Mouse (Mus musculus) adrenal gland, postnatal 14 days (tissue): ENCODE results near the gene Usp25. TPM values are rescaled to one million over a fixed set of nuclear protein-coding genes. Genes with fewer than 3 reads are reported as not detected.

Experiments
- DNase-seq: peaks from one replicate; pipeline ENCODE4 v3.0.0; 2021; ENCODE audit warnings: mixed read lengths
- total RNA-seq: library from RNA; stranded (reverse); gene quantifications from 2 replicates; pipeline ENCODE4 v1.2.3, GENCODE M21; 2021

Gene Usp25
- total RNA-seq, 1 experiment from 2014 or later, result 55.8 TPM

DNA sequence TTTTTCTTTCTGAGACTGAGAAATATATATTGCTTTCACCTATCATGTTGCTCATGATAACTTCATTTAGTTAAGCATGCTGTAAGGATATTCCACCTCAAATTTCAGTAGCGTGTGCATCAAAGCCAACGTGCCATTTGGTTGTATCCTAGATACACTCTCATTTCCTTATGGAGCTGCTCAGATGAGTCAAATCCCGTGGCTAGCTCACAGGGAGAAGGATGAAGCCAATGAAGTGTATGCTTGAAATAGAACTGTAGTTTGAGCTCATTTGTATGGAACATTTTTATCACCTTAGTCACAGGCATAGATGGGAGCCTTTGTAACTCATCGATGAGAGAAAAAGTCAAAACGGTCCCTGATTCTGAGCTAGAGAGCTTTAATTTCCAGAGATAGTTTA, 20.8 kb downstream of the Usp25 start:
- DNase-seq, result no peak

- DNase-seq, result no peak
These were observed 21.2 kb downstream of the Usp25 start for GRCm38 (mm10) chr16:77034751-77035150.

DNA sequence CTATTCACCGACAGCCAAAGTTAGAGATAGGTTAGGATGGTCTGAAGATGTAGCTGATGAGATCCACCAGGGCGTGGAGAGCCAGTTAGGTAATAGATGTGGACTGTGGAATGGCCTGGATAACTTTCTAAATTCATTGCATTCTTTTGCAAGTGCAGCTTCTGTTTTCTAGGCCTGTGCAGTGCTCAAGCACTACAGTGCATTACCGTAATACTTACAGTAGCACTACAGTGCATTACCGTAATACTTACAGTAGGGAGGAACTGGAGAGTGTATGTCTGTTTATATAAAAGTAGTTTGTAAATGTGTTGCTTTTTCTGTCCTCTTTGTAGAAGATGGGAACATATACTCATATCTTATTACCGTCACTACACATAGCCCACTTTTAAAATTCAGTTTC, 28.1 kb downstream of the Usp25 start:
- no peak for DNase-seq

- DNase-seq, result no peak
These were observed 30.0 kb downstream of the Usp25 start for GRCm38 (mm10) chr16:77043499-77043898.

DNA sequence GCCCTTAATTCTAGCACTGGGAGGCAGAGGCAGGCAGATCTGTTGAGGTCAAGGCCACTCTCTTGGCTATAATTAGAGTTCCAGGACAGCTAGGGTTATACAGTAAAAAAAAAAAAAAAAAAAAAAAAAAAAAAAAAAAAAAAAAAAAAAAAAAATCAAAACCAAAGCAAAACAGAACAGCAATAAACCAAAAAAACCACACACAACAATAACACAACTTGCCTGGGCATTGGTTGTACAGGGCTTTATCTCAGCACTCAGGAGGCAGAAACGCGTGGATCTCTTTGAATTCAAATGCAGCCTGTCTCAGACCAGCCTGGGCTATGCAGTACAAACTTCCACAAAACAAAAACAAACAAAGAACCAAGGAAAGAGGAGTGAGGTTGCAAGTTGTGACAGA, 40.7 kb downstream of the Usp25 start:
- DNase-seq, result no peak

- no peak for DNase-seq
These were observed 42.1 kb downstream of the Usp25 start for GRCm38 (mm10) chr16:77055519-77056159.

DNA sequence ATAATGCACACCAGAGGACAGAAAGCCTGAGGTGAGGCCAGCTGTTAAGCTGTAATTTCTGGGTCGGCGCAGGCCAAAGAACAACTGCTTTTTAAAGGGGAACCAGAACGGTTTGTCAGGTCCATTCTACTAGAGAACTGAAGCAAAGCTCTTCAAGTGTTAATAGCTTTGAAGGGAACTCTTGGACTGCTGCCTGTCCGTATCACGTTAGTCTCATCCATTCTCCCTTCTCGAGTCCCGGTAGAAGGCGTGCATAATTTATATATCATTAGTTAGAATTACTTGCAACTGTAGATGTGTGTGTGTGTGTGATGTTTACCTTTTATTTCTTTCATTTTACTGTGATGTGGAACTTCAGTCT, 42.6 kb downstream of the Usp25 start:
- no peak for DNase-seq

GRCm38 (mm10) chr16:77058567-77058966, 45.1 kb downstream of the Usp25 start:
- DNase-seq, result no peak

GRCm38 (mm10) chr16:77060166-77060565, 46.7 kb downstream of the Usp25 start:
- peak; percentile 56 for DNase-seq

GRCm38 (mm10) chr16:77063916-77064315, 50.4 kb downstream of the Usp25 start:
- DNase-seq, result no peak

DNA sequence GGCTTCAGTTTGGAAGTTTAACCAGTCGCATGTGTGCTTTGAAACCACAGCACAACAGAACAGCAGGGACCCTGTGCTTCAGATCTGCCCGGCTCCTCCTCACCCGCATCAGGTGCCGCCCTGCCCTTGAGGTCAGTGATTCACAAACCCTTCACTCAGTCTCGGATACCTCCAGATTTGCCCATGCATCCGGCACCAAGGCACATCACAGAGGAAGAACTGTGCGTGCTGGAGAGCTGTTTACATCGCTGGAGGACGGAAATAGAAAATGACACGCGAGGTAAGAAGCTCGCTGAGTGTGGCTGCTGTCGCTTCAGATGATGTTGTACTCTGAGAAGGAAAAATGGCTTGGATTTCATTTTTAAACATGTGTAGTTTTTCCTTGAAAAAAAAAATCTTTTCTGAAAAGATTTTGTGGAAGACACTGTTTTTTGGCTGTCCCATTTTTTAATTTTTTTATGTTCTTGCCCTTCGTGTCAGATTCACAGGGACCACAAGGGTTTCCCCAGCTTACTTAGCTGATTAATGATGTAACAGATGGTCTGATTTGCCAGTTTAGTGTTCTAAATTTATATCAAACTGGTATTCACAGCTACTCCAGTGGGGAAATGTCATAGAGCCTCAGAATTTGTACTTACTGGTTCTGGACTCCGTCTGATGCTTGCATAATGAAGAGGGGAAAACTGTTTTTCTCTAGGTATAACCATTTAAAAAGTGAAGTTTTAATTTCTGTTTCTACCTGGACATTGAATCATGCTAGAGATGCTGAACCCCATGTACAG, 63.6 kb downstream of the Usp25 start:
- no peak for DNase-seq

DNA sequence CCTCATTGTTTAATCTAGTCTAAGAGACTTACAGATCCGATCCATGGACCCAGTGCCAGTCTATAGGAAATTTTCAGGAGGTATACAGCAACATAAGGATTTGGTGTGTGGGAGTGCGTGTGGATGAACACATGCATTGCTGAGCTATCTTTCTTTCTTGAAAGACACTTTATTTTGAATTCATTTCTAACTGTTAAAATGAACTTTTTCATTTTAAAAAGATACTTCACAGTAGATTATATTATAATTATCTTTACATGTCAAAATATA, 64.2 kb downstream of the Usp25 start:
- no peak for DNase-seq

DNA sequence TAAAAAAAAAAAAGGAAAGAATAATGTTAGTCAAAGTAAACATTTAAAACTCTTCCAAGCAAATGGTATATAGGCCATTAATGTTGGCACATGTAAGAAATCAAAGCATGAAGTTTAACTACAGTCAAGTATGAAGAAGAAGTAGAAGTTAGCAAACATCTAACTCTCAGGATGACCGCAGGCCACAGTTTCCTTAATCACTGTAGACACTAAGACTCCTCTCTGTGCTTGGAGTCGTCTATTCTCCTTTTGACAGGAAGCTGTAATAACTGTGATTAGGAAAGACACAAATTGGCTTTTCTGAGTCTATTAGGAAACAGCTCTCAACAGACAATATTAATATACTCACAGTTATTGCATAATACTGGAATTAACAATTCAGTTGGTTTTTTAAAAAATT, 70.6 kb downstream of the Usp25 start:
- no peak for DNase-seq

DNA sequence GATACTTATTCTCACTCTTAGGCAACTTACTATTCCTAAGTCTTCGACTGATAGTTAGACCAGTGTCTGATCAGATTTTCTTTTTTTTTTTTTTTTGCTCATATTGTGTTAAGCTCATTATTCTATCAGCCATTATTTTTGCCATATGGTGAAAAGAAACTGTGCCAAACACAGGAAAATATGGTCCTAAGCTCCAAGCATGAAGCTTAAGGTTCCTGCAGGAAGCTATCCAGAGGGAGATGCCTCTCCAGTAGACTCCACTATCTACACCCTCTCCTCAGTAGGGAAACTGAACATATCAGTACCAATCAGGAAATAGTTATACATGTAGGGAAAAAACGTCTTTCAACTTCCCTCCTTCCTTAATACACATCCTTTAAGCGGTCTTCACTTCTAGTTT, 76.3 kb downstream of the Usp25 start:
- no peak for DNase-seq

GRCm38 (mm10) chr16:77093526-77093925, 80.0 kb downstream of the Usp25 start:
- DNase-seq, result peak; percentile 14

DNA sequence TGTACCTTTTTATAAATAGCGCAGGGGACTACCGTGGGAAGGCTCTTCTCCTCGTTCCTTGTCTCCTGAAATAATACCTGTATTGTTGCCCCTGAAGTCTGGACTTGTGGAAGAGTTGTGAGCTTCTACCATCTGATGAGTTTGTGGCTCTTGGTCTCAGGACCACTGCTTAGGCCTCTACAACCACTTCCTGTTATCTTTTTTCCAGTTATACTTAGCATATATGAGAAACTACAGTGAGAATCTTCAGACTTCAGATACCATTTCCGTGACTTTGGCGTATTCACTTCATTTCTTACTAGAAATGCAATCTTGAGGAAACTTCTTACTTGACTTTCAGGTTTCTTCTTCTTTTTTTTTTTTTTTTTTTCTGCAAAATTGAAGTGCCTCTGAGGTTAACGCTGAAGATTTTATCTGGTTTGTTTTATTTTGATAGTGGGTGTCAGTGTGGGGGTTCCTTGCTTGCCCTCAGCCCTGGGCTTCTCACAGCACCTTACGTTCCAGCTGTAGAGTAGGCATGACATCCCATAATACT, 81.6 kb downstream of the Usp25 start:
- DNase-seq, result no peak

- peak; percentile 85 for DNase-seq
These were observed 85.7 kb downstream of the Usp25 start for GRCm38 (mm10) chr16:77099018-77099869.

DNA sequence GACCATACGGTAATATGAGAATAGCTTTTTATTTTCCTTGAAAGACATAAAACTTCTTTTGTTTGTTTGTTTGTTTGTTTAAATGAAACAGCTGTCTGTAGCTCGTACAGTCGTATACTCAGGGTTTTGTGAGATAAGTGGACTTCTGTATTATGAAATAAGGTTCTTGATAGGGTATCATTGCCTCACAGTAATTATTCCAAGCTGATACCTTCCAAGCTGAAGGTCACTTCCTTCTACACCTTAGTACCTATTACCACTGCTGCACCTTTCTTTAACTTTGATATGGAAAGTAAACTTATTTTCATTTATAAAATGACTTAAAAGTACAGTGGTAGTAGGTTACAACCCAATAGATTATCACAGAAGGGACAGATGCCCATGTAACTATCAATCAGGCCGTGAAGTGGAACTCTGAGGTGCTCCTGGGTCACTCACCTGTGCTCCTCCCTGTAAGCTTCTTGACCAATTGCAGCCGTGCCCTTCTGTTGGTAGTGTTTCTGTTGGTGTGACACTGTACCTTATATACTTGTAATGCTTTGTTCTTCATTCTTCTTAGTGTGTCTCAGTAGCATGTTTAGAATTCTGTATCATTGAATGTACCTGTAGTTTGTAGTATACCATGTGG, 90.2 kb downstream of the Usp25 start:
- DNase-seq, result no peak

DNA sequence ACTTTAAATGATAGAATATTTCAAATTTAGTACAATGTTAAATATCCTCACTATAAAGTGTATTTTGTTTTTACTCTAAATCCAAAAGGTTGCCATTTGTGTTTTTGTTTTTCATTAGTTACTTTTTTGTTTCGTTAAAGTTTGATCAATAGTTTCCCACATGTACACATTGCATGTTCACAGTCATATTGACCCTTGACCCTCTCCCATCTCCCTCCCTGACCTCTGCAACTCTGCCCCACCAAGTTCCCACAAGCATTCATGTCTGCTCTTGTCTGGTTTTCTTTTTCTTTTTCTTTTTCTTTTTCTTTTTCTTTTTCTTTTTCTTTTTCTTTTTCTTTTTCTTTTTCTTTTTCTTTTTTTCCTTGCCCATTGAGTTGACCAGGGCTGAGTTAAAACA, 97.8 kb downstream of the Usp25 start:
- DNase-seq, result no peak

GRCm38 (mm10) chr16:77125908-77126307, 112.4 kb downstream of the Usp25 start:
- DNase-seq, result no peak

- no peak for DNase-seq
These were observed 115.2 kb downstream of the Usp25 start for GRCm38 (mm10) chr16:77128683-77129082.

DNA sequence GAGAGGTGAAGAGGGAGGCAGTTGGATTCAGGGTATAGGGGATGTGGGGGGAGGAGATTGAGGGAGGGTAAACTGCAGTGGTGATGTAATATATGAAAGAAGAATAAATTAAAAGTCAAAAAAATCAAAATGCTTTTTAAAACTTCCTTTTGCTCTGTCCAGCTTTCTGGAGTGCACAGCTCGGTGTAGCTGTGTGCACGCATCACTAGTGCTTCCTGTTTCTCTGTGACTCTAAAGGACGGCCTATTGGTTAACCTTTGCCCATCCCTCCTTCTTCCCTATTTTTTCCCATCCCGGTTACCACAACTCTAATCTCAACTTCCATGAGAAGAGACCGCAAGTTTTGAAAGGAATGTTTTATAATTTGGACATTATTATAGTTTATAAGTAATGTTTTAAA, 119.5 kb downstream of the Usp25 start:
- DNase-seq, result no peak

- DNase-seq, result no peak
These were observed 127.1 kb downstream of the Usp25 start for GRCm38 (mm10) chr16:77140651-77141050.
